Mouse (Mus musculus): ENCODE measurements around the gene Fancc. TPM values are rescaled to one million over a fixed set of nuclear protein-coding genes. Genes with fewer than 3 reads are reported as not detected.

Gene Fancc
- polyA plus RNA-seq, 1 experiment from 2014 or later: 15.3 TPM

GRCm38 (mm10) chr13:63314608-63314920 lies 182.5 kb downstream of the Fancc start:
- no peaks in the 10 kb centered on the region for H3K9me3 ChIP-seq (replicated peaks)
- H3K4me2 ChIP-seq: no peak overlapping the region
- no peaks in the 10 kb centered on the region for H3K27me3 ChIP-seq (replicated peaks)
- H3K9ac ChIP-seq: no peak overlapping the region
- H3K4me1 ChIP-seq (replicated peaks): peaks cover 31% of the 10 kb centered on the region
- no peak for ATAC-seq (ENCODE audit: insufficient number of reproducible peaks, low FRiP score)
- WGBS: 77% methylated on average over 4 of the region's 4 CpGs
- no peak overlapping the region for H3K4me3 ChIP-seq
- H3K36me3 ChIP-seq: peaks cover 21% of the 10 kb centered on the region
- H3K27ac ChIP-seq (ENCODE audit: poor library complexity, severe bottlenecking): no peak overlapping the region

GRCm38 (mm10) chr13:63313748-63314607 lies 183.1 kb downstream of the Fancc start:
- H3K4me1 ChIP-seq (replicated peaks): peaks cover 37% of the 10 kb centered on the region
- peaks cover 21% of the 10 kb centered on the region for H3K36me3 ChIP-seq
- H3K4me3 ChIP-seq: no peak overlapping the region
- no peaks in the 10 kb centered on the region for H3K27me3 ChIP-seq (replicated peaks)
- no peak for ATAC-seq (ENCODE audit: insufficient number of reproducible peaks, low FRiP score)
- H3K27ac ChIP-seq (ENCODE audit: poor library complexity, severe bottlenecking): no peak overlapping the region
- no peaks in the 10 kb centered on the region for H3K9me3 ChIP-seq (replicated peaks)
- H3K4me2 ChIP-seq: no peak overlapping the region
- no peak overlapping the region for H3K9ac ChIP-seq
- WGBS: 76% methylated on average over 12 of the region's 12 CpGs

- H3K4me1 ChIP-seq (replicated peaks): peaks cover 44% of the 10 kb centered on the region
- WGBS: 88% methylated on average over 1 of the region's 1 CpGs
- H3K27me3 ChIP-seq (replicated peaks): no peaks in the 10 kb centered on the region
- no peak overlapping the region for H3K9ac ChIP-seq
- H3K4me3 ChIP-seq: no peak overlapping the region
- 0 out of 2 replicates have a peak overlapping the region, but pooled peaks have one; percentile 10 for H3K27ac ChIP-seq (ENCODE audit: poor library complexity, severe bottlenecking)
- no peaks in the 10 kb centered on the region for H3K9me3 ChIP-seq (replicated peaks)
- peaks cover 24% of the 10 kb centered on the region for H3K36me3 ChIP-seq
- H3K4me2 ChIP-seq: no peak overlapping the region
- ATAC-seq (ENCODE audit: insufficient number of reproducible peaks, low FRiP score): no peak
Observed at GRCm38 (mm10) chr13:63313247-63313646, 183.8 kb downstream of the Fancc start.

- no peak overlapping the region for H3K4me2 ChIP-seq
- H3K27me3 ChIP-seq (replicated peaks): no peaks in the 10 kb centered on the region
- ATAC-seq (ENCODE audit: insufficient number of reproducible peaks, low FRiP score): no peak
- 57% methylated on average over 2 of the region's 2 CpGs for WGBS
- no peaks in the 10 kb centered on the region for H3K9me3 ChIP-seq (replicated peaks)
- H3K9ac ChIP-seq: peak overlapping the region; percentile 10; the same call in 1 of the 2 replicates
- H3K4me1 ChIP-seq (replicated peaks): peaks cover 39% of the 10 kb centered on the region
- H3K36me3 ChIP-seq: peaks cover 29% of the 10 kb centered on the region
- H3K27ac ChIP-seq (ENCODE audit: poor library complexity, severe bottlenecking): no peak overlapping the region
- H3K4me3 ChIP-seq: no peak overlapping the region
Observed at GRCm38 (mm10) chr13:63311156-63311555, 185.9 kb downstream of the Fancc start.

GRCm38 (mm10) chr13:63309563-63309962 lies 187.5 kb downstream of the Fancc start:
- Histone ChIP-seq H3K27me3 (replicated peaks) (no peaks in the 10 kb centered on the region), H3K36me3 (peaks cover 41% of the 10 kb centered on the region), H3K4me2 (no peak overlapping the region), H3K9me3 (replicated peaks) (no peaks in the 10 kb centered on the region), H3K27ac (ENCODE audit: poor library complexity, severe bottlenecking) (0 out of 2 replicates have a peak overlapping the region, but pooled peaks have one; percentile 2), H3K4me1 (replicated peaks) (peaks cover 39% of the 10 kb centered on the region), H3K9ac (no peak overlapping the region), H3K4me3 (no peak overlapping the region)
- ATAC-seq (ENCODE audit: insufficient number of reproducible peaks, low FRiP score): no peak
- WGBS: 82% methylated on average over 3 of the region's 3 CpGs

GRCm38 (mm10) chr13:63306768-63307167 lies 190.3 kb downstream of the Fancc start:
- Histone ChIP-seq H3K9me3 (replicated peaks) (no peaks in the 10 kb centered on the region), H3K27me3 (replicated peaks) (no peaks in the 10 kb centered on the region), H3K4me1 (replicated peaks) (peaks cover 23% of the 10 kb centered on the region), H3K9ac (no peak overlapping the region), H3K36me3 (peaks cover 64% of the 10 kb centered on the region), H3K4me3 (no peak overlapping the region), H3K4me2 (no peak overlapping the region), H3K27ac (ENCODE audit: poor library complexity, severe bottlenecking) (no peak overlapping the region)
- ATAC-seq (ENCODE audit: insufficient number of reproducible peaks, low FRiP score): no peak
- WGBS: 82% methylated on average over 5 of the region's 5 CpGs

- no peak overlapping the region for H3K9ac ChIP-seq
- 0 out of 2 replicates have a peak, but pooled peaks have one; percentile 26 for ATAC-seq (ENCODE audit: insufficient number of reproducible peaks, low FRiP score)
- H3K27ac ChIP-seq (ENCODE audit: poor library complexity, severe bottlenecking): no peak overlapping the region
Observed at GRCm38 (mm10) chr13:63305160-63306011, 191.7 kb downstream of the Fancc start.

GRCm38 (mm10) chr13:63304799-63305159 lies 192.3 kb downstream of the Fancc start:
- ATAC-seq (ENCODE audit: insufficient number of reproducible peaks, low FRiP score): no peak
- H3K27me3 ChIP-seq (replicated peaks): no peaks in the 10 kb centered on the region
- no peak overlapping the region for H3K9ac ChIP-seq
- no peaks in the 10 kb centered on the region for H3K9me3 ChIP-seq (replicated peaks)
- peaks cover 23% of the 10 kb centered on the region for H3K4me1 ChIP-seq (replicated peaks)
- WGBS: 73% methylated on average over 3 of the region's 3 CpGs
- no peak overlapping the region for H3K27ac ChIP-seq (ENCODE audit: poor library complexity, severe bottlenecking)
- no peak overlapping the region for H3K4me3 ChIP-seq
- H3K4me2 ChIP-seq: no peak overlapping the region
- H3K36me3 ChIP-seq: peaks cover 73% of the 10 kb centered on the region

More at GRCm38 (mm10) chr13:63305160-63306011, 191.7 kb downstream of the Fancc start:
- Histone ChIP-seq H3K4me3 (no peak overlapping the region), H3K4me1 (replicated peaks) (peaks cover 23% of the 10 kb centered on the region), H3K4me2 (no peak overlapping the region), H3K27me3 (replicated peaks) (no peaks in the 10 kb centered on the region), H3K36me3 (peaks cover 67% of the 10 kb centered on the region), H3K9me3 (replicated peaks) (no peaks in the 10 kb centered on the region)
- 83% methylated on average over 16 of the region's 16 CpGs for WGBS

- Histone ChIP-seq H3K4me1 (replicated peaks) (peaks cover 18% of the 10 kb centered on the region), H3K27me3 (replicated peaks) (no peaks in the 10 kb centered on the region), H3K36me3 (peaks cover 77% of the 10 kb centered on the region), H3K9me3 (replicated peaks) (no peaks in the 10 kb centered on the region), H3K4me2 (no peak overlapping the region), H3K4me3 (no peak overlapping the region), H3K27ac (ENCODE audit: poor library complexity, severe bottlenecking) (no peak overlapping the region), H3K9ac (no peak overlapping the region)
- no peak for ATAC-seq (ENCODE audit: insufficient number of reproducible peaks, low FRiP score)
- WGBS: 55% methylated on average over 6 of the region's 6 CpGs
Observed at GRCm38 (mm10) chr13:63304124-63304792, 192.8 kb downstream of the Fancc start.

- Histone ChIP-seq H3K4me2 (no peak overlapping the region), H3K9ac (no peak overlapping the region), H3K27me3 (replicated peaks) (no peaks in the 10 kb centered on the region), H3K4me3 (no peak overlapping the region), H3K36me3 (peaks cover 90% of the 10 kb centered on the region), H3K27ac (ENCODE audit: poor library complexity, severe bottlenecking) (no peak overlapping the region), H3K4me1 (replicated peaks) (peaks cover 8% of the 10 kb centered on the region; the same call in 1 of the 2 replicates), H3K9me3 (replicated peaks) (no peaks in the 10 kb centered on the region)
- ATAC-seq (ENCODE audit: insufficient number of reproducible peaks, low FRiP score): no peak
- WGBS: 90% methylated on average over 5 of the region's 5 CpGs
Observed at GRCm38 (mm10) chr13:63302381-63302780, 194.7 kb downstream of the Fancc start.

- Histone ChIP-seq H3K4me1 (replicated peaks) (peaks cover 8% of the 10 kb centered on the region; the same call in 1 of the 2 replicates), H3K4me3 (no peak overlapping the region), H3K9me3 (replicated peaks) (no peaks in the 10 kb centered on the region), H3K36me3 (peaks cover 94% of the 10 kb centered on the region), H3K4me2 (no peak overlapping the region), H3K9ac (no peak overlapping the region), H3K27ac (ENCODE audit: poor library complexity, severe bottlenecking) (no peak overlapping the region), H3K27me3 (replicated peaks) (no peaks in the 10 kb centered on the region)
- ATAC-seq (ENCODE audit: insufficient number of reproducible peaks, low FRiP score): no peak
- WGBS: 57% methylated on average over 3 of the region's 3 CpGs
Observed at GRCm38 (mm10) chr13:63301764-63302209, 195.3 kb downstream of the Fancc start.
